Mouse (Mus musculus): ENCODE measurements at regions not wholly inside any gene's neighbourhood (a gene's known extent, or its start where the extent isn't known, plus 50 kb on each side); places are given as distances from the start of the nearest gene placed in this dataset.
"Not testable (repeated sequence)": the region's sequence is repeated elsewhere in the genome, so short reads cannot be mapped to it uniquely, and the experiment has no call there.

GRCm38 (mm10) chr4:44424831-44425704 lies 124.4 kb downstream of the Melk start:
- DNase-seq = peak; percentile 19 to 21

- no peak for DNase-seq
Measured at GRCm38 (mm10) chr4:44434593-44434992, 133.9 kb downstream of the Melk start.

GRCm38 (mm10) chr4:44445511-44445910 lies 144.8 kb downstream of the Melk start:
- no peak for DNase-seq

GRCm38 (mm10) chr4:44450881-44451532 lies 150.3 kb downstream of the Melk start:
- no peak for DNase-seq

DNA sequence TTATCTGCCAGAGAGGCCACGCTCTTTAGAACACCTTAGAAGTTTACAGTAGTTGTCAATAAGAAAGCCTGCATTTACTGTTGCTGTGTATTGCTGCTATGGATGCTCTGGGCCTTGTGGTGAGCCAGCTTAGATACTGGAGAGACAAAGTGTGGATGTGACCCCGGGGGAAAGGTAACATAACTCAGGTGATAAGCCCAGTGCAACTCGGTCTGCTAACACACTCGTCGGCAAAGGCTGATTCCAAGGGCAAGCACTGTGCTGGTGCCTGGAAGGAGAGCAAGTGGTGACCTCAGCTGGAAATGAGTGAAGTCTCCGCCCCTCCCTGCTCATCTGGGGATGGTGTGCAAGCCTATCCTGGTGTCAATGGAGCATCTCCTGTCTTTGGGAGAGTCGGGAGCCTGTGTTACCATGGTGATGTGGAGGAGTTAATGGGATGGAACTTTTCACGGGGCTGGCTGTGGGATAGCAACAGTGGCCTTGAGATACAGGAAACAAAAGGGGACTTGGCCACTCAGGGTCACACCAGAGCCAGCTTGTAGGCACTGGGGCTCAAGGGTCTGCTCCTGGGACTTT lies 151.5 kb downstream of the Melk start:
- DNase-seq = no peak

DNA sequence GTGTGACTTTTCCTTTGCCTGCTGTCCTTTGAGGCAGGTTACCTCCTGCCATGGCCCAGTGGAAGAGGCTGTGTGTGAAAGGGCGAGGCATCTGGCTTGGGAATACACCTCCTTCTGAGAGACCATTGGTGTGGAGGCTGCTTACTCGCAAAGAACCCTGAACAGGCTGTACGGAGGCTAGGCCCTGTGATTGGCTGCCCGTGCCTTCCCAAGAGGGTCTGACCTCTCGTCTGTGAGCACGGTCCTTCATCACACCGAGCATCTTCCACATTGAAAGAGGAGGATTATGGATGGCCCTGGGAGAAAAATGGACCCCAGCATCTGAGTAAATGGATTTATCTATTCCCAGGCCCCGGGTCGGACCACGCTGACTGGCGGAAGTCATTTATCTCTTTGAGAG lies 152.9 kb downstream of the Melk start:
- DNase-seq = no peak

GRCm38 (mm10) chr4:44455851-44456250 lies 155.2 kb downstream of the Melk start:
- no peak for DNase-seq

GRCm38 (mm10) chr4:44473511-44473910 lies 172.8 kb downstream of the Melk start:
- DNase-seq = not testable (repeated sequence)

Data from B cell, adult 2 months (primary cell).